Mouse (Mus musculus): ENCODE measurements at regions not wholly inside any gene's neighbourhood (a gene's known extent, or its start where the extent isn't known, plus 50 kb on each side); places are given as distances from the start of the nearest gene placed in this dataset.

DNA sequence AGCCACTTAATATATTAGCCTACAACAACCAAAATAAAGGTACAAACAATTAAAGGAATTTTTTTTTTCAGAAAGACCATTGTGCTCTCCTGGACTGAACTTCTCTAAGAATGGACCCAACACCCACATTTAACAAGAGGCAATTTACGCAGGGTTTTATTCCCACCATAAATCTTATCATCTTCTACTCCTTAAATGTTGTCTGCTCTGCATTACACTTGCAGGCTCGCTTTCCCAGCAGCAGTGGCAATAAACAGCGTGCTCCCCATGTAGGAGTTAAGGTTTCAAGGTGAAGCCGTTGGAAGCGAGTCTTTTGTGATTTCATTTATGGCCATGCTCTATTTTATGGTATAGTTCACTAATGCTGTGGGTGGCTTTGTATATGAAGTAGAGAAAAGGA, 76.0 kb upstream of the Nhs start:
- DNase-seq (ENCODE audit: low spot score in 2 of 2) = no peak

DNA sequence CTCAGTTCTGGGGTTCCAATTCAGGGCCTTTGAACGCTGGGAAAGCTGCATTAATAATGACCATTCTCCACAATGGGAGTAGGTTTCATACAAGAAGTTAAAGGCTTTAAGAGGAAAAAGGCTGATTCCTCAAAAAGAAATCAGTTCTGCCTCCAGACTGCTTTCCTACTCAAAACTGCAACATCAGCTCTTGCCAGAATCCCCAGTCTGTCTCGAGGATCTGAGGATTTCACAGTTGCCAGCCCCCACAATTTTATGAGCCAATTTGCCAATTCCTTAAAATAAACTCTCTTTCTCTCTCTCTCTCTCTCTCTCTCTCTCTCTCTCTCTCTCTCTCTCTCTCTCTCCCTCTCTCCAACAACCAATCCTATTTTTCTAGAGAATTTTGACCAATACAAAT, 51.3 kb upstream of the Nhs start:
- no peak for DNase-seq (ENCODE audit: low spot score in 2 of 2)
